Mouse (Mus musculus): ENCODE data around the gene Siae.

- TF ChIP-seq CTCF (IDR thresholded peaks at IDR 0.05; ENCODE audit: control insufficient read depth, insufficient read depth, low read length): no peak
- no peak for TF ChIP-seq POLR2A (IDR thresholded peaks at IDR 0.05; ENCODE audit: borderline replicate concordance, control insufficient read depth, low read depth, low read length)
Observed at GRCm38 (mm10) chr9:37530031-37530887, 25.2 kb upstream of the Siae start.

Data from bone marrow, adult 2 months (tissue).